ENCODE assay signal across 8 mouse cellular contexts in genomic region chr13:104032620-104033133, GRCm38 (mm10).
DNase-seq lines count a peak whose midpoint lies in the region; ATAC-seq lines count a peak whose summit lies in the region.

No protein-coding gene starts in this region.

- H3K4me1 ChIP-seq in intestine, embryonic 16.5 days (ENCODE audit: control insufficient read depth, insufficient read depth, low read length) = peaks cover 50% of the 10 kb centered on the region

- peak overlapping the region; percentile 80 for H3K27ac ChIP-seq in intestine, embryonic 16.5 days (ENCODE audit: low read length)

- no peaks in the 10 kb centered on the region for H3K27me3 ChIP-seq in intestine, embryonic 16.5 days (replicated peaks; ENCODE audit: control insufficient read depth, insufficient read depth, low read length)

- no peak for ATAC-seq in intestine, embryonic 16.5 days

- H3K9ac ChIP-seq in intestine, embryonic 16.5 days (ENCODE audit: low read depth, low read length) = peak overlapping the region; percentile 22; the same call in 1 of the 2 replicates

- no peak overlapping the region for H3K4me3 ChIP-seq in intestine, embryonic 16.5 days (ENCODE audit: low read length)

- H3K9me3 ChIP-seq in intestine, embryonic 16.5 days (ENCODE audit: control insufficient read depth, low read length) = no peaks in the 10 kb centered on the region

- no peak overlapping the region for H3K4me2 ChIP-seq in intestine, embryonic 16.5 days (ENCODE audit: low read depth, low read length)

- 13% methylated on average over 3 of the region's 3 CpGs for WGBS in intestine, embryonic 16.5 days

- no peaks in the 10 kb centered on the region; the same call in 1 of the 2 replicates for H3K36me3 ChIP-seq in intestine, embryonic 16.5 days (ENCODE audit: control insufficient read depth, insufficient read depth, low read length)

- DNase-seq in cerebellum, postnatal 14 days = peak; percentile 41 to 51
- no peak for DNase-seq in cerebellum, adult 11 months
- DNase-seq in retina, postnatal 1 day = peak; percentile 32
- no peak for DNase-seq in retina, embryonic 14.5 days (ENCODE audit: low spot score)
- no peak for DNase-seq in ovary, postnatal 14 days (ENCODE audit: low spot score)
- DNase-seq in cerebellum, adult 9-10 months = no peak
- no peak for DNase-seq in adrenal gland, postnatal 14 days

Comparison
In these comparisons a context has a peak if more than half of its experiments do, and no peak if none do; other contexts are left out.
1. DNase-seq: peak in cerebellum, postnatal 14 days (2 of 2) and retina, postnatal 1 day (single experiment); none in cerebellum, adult 11 months (single experiment), retina, embryonic 14.5 days (single experiment), ovary, postnatal 14 days (single experiment), cerebellum, adult 9-10 months (single experiment) and adrenal gland, postnatal 14 days (single experiment).